Mouse (Mus musculus): ENCODE results near the gene Snx18.

GRCm38 (mm10) chr13:113660576-113661310 lies 42.4 kb upstream of the Snx18 start:
- TF ChIP-seq CTCF (conservative IDR thresholded peaks at IDR 0.05 in 1 of 2, IDR thresholded peaks at IDR 0.05 in 1 of 2; ENCODE audit: low read depth in 2 of 2, low read length in 2 of 2) (no peak), POLR2A (IDR thresholded peaks at IDR 0.05; ENCODE audit: low read depth, low read length) (peak; percentile 31; the same call in 1 of the 2 replicates), CHD1 (IDR thresholded peaks at IDR 0.05; ENCODE audit: low read depth, low read length) (no peak), ELF1 (IDR thresholded peaks at IDR 0.05; ENCODE audit: low read depth, low read length) (peak; percentile 77), MXI1 (IDR thresholded peaks at IDR 0.05; ENCODE audit: low read depth, low read length) (no peak), EP300 (IDR thresholded peaks at IDR 0.05; ENCODE audit: low read length) (no peak), ZMIZ1 (IDR thresholded peaks at IDR 0.05; ENCODE audit: low read depth, low read length) (no peak), ZKSCAN1 (IDR thresholded peaks at IDR 0.05; ENCODE audit: borderline replicate concordance, low read depth, low read length) (no peak), TCF12 (IDR thresholded peaks at IDR 0.05; ENCODE audit: low read depth, low read length) (0 out of 2 replicates have a peak, but pooled peaks have one; percentile 20), E2F4 (IDR thresholded peaks at IDR 0.05; ENCODE audit: insufficient replicate concordance, low read depth, low read length) (no peak), BHLHE40 (IDR thresholded peaks at IDR 0.05; ENCODE audit: low read depth, low read length) (no peak)

Measured in CH12.LX (cell line).